Mouse (Mus musculus) right cerebral cortex, adult 2 months (tissue): ENCODE data around the gene Catsperg1.

Source experiments
- DNase-seq, 2 experiments: peaks; one replicate each; pipeline ENCODE4 v3.0.0; 2021 to 2022; ENCODE audit warnings: low spot score in 2 of 2

The Catsperg1 gene

GRCm38 (mm10) chr7:29213675-29214082 lies at the start of gene Catsperg1:
TSS of gene Catsperg1 (minus strand) at chr7:29214035.
- no peak for DNase-seq

- no peak for DNase-seq
Observed at GRCm38 (mm10) chr7:29262151-29262550, 48.3 kb upstream of the Catsperg1 start.

- no peak for DNase-seq
Observed at GRCm38 (mm10) chr7:29259781-29260730, 46.2 kb upstream of the Catsperg1 start.

- DNase-seq, result no peak
Observed at GRCm38 (mm10) chr7:29257368-29257767, 43.5 kb upstream of the Catsperg1 start.

- DNase-seq, result no peak
Observed at GRCm38 (mm10) chr7:29255875-29256274, 42.0 kb upstream of the Catsperg1 start.

- DNase-seq, result no peak
Observed at GRCm38 (mm10) chr7:29253842-29254241, 40.0 kb upstream of the Catsperg1 start.

GRCm38 (mm10) chr7:29251166-29251565 lies 37.3 kb upstream of the Catsperg1 start:
- DNase-seq, result no peak

GRCm38 (mm10) chr7:29248261-29248841 lies 34.5 kb upstream of the Catsperg1 start, which contains the start of gene 2200002D01Rik:
TSS of gene 2200002D01Rik (minus strand) at chr7:29248466.
- DNase-seq, result no peak

GRCm38 (mm10) chr7:29247706-29248105 lies 33.9 kb upstream of the Catsperg1 start:
- DNase-seq, result no peak

- DNase-seq, result peak; percentile 67 to 78
Observed at GRCm38 (mm10) chr7:29247314-29247700, 33.5 kb upstream of the Catsperg1 start.

- DNase-seq, result no peak
Observed at GRCm38 (mm10) chr7:29246619-29247313, 32.9 kb upstream of the Catsperg1 start.

GRCm38 (mm10) chr7:29246015-29246414 lies 32.2 kb upstream of the Catsperg1 start:
- DNase-seq, result no peak

- DNase-seq, result no peak
Observed at GRCm38 (mm10) chr7:29244732-29245416, 31.0 kb upstream of the Catsperg1 start.

- DNase-seq, result peak; percentile 98 to 99
Observed at GRCm38 (mm10) chr7:29238019-29238967, 24.5 kb upstream of the Catsperg1 start, which contains the start of gene Yif1b. TSS of gene Yif1b (plus strand) at chr7:29238329.

GRCm38 (mm10) chr7:29237596-29237995 lies 23.8 kb upstream of the Catsperg1 start:
- DNase-seq, result peak in 1 of 2 experiments; percentile 22

GRCm38 (mm10) chr7:29236593-29236992 lies 22.8 kb upstream of the Catsperg1 start:
- DNase-seq, result no peak

- DNase-seq, result no peak
Observed at GRCm38 (mm10) chr7:29234661-29235060, 20.8 kb upstream of the Catsperg1 start.

GRCm38 (mm10) chr7:29233745-29234144 lies 19.9 kb upstream of the Catsperg1 start:
- DNase-seq, result peak in 1 of 2 experiments; percentile 35

- peak in 1 of 2 experiments; percentile 34 for DNase-seq
Observed at GRCm38 (mm10) chr7:29232247-29233013, 18.6 kb upstream of the Catsperg1 start, which contains the start of gene Kcnk6. TSS of gene Kcnk6 (minus strand) at chr7:29232515.
